Mouse (Mus musculus): ENCODE data around the gene Dlg2.

Gene Dlg2

GRCm38 (mm10) chr7:91440326-91440725 is 963.9 kb downstream of the Dlg2 start:
- DNase-seq (ENCODE audit: low spot score in 2 of 2), result peak; percentile 49 to 52

DNA sequence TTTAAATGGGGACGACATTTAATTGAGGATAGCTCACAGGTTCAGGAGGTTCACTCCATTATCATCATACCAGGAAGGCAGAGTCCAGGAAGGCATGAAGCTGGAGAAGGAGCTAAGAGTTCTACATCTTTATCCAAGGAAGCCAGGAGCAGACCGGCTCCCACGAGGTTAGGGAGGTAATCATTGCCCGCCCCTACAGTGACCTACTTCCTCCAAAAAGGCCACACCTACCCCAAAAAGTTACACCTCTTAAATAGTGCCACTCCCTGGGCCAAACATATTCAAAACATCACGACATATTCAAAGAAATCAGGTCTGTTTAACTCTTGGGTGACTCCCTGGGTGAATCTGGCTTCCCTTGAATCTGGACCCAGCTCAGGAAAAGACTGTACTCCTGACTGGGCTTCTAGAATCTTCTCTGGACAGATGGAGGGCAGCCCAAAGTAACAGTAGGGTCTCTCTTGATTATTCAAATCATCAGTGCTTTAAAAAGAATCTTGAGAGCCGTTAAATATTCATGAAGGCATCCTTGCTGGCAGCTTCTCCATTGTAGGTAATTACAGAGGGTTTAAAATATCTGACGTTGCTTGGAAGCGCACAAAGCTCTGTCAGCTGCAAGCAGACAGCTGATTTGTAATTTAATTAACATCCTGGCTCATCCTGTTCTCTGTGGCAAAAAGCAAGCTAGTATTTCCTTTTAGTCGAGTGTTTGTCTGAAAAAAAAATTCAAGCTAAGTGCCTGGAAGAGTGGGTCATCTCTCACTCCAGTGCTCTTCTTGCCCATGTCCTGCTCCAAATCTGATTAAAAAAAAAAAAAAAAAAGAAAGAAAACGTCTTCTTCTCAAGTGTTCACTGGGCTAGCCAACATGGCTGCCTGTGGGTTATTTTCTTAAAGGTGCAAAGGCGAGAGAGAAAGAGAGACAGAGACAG is 966.2 kb downstream of the Dlg2 start:
- peak; percentile 64 to 73 for DNase-seq (ENCODE audit: low spot score in 2 of 2)

DNA sequence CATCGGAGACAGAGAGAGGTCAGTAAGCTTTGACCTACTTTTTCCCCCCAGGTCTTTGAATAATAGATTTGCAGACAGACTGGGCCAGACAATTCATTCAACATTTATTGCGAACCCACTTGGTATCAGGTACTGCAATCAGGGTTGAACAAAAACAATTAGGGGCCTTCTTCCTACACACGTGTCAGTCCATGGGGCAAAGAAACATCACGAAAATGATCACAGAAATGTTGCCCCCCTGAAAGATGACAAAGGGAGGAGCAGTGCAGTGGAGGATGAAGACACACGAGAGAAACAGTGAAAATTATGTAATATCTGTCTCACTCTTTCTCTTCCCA is 966.9 kb downstream of the Dlg2 start:
- no peak for DNase-seq (ENCODE audit: low spot score in 2 of 2)

- DNase-seq (ENCODE audit: low spot score in 2 of 2), result no peak
These were observed 967.4 kb downstream of the Dlg2 start for GRCm38 (mm10) chr7:91443913-91444312.

- no peak for DNase-seq (ENCODE audit: low spot score in 2 of 2)
These were observed 968.3 kb downstream of the Dlg2 start for GRCm38 (mm10) chr7:91444728-91445127.

- no peak for DNase-seq (ENCODE audit: low spot score in 2 of 2)
These were observed 980.3 kb downstream of the Dlg2 start for GRCm38 (mm10) chr7:91456796-91457195.

DNA sequence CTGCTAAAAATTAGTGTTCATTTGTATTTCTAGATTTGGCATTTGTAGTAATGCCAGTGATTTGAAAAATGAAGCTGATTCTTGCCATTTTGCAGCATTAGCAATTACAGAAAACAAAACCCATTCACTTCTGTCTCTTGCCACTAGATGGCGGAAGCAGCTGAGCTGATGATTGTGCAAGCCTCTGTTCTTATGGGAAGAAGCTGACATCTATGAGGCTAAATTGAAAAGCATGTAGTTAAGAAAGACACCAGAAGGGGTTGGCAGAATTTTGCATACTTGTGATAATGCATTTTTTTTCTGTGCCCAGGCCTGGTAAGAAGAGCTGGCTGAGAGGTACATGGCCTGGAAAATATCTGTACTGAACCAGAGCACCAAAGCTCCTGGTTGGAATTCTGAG is 980.7 kb downstream of the Dlg2 start:
- DNase-seq (ENCODE audit: low spot score in 2 of 2), result peak; percentile 45 to 84

- DNase-seq (ENCODE audit: low spot score in 2 of 2), result no peak
These were observed 984.9 kb downstream of the Dlg2 start for GRCm38 (mm10) chr7:91461352-91461751.

DNA sequence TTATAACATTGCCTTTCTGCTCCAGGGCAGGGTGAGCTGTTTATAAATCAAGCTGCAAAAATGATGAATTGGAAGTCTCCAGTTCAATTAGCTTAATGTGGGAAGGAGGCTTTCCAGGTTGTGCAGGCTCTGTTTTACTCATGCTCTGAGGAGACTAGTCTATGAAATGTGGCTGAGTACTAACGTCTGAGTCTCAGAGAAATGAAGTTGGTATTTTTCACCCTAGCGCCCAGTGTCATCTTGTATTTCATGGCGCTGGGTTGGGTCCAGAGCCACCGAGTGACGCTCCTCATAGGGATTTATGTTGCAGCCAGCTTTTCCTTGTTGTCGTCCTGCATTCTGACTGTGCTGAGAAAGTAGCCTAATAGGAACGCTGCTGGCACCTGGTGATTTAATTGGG is 986.8 kb downstream of the Dlg2 start:
- no peak for DNase-seq (ENCODE audit: low spot score in 2 of 2)

GRCm38 (mm10) chr7:91467061-91467460 is 990.6 kb downstream of the Dlg2 start:
- DNase-seq (ENCODE audit: low spot score in 2 of 2), result no peak

DNA sequence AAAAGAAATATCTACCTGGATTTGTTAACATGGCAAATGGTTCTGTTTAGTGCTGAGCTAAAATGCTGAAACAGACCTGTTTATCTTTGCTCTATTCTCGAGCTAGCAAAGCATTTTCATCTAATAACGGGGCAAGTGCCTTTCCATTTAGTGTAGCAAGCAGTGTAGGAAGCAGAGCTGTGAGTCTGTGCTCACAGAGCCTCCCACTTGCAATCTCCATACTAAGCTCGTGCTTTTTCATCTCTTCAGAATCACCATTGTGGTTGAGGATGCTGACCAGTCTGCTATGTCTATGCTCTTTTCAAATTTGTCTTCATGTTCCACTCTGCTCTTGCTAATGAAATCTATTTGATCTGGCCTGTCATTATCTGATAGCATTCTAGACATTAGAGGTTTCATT is 1002.7 kb downstream of the Dlg2 start:
- DNase-seq (ENCODE audit: low spot score in 2 of 2), result peak in 1 of 2 experiments; percentile 20

GRCm38 (mm10) chr7:91481574-91482197 is 1005.2 kb downstream of the Dlg2 start:
- DNase-seq (ENCODE audit: low spot score in 2 of 2), result no peak

DNA sequence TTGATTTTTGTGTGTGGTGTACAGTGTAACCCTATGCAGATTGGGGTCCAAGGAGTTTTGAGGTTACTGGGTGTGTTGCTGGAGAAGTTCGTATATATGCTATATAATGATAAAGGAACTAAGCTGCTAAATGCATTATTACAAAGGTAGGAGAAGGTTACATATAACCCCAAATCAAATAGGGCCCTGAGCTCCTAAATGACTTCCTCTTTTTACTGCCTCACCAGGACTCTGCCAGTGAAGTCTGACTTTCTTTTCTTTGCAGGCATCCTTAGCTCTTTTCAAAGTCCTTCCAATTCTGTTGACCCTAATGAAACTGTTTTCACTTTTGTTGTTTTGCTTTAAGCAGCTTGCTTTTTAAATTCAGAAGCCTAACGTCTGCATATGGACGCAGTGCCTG is 1016.8 kb downstream of the Dlg2 start:
- no peak for DNase-seq (ENCODE audit: low spot score in 2 of 2)

- DNase-seq (ENCODE audit: low spot score in 2 of 2), result no peak
These were observed 1019.1 kb downstream of the Dlg2 start for GRCm38 (mm10) chr7:91495526-91495925.

DNA sequence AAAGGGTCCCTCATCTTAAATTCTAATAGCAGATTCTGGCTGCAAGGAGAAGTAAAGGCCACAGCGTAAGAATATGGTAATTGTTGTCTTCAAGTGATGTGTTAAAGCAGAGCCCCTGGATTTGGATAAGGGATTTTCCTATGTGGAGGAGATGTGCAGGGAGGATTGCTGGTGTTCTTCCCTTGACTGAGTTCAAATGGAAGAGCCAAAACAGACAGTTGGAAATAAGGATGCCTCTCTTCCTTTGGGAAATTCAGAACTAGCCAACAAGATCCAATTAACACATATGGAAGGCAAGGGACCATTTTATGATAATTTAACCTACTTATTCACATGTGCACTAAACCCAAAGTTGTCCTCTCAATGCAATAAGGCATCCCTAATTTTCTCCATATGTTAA is 1034.6 kb downstream of the Dlg2 start:
- no peak for DNase-seq (ENCODE audit: low spot score in 2 of 2)

DNA sequence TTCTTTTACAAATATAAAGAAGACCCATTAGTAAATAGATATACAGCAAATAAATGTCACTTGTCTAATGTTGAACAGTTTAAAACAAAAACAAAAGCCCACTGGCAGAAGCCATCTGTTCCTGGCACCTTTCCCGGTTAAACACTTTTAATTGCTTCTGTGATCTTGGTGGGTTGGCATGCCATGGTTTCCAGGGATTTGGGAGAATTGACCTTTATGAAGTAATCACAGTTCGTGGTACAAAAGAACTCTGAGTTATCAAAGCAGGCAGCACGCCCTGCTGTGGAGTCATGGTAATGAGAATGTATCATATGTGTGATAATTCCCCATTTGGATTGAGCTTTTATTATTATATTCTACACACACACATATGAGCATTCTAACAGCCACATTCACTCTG is 1038.0 kb downstream of the Dlg2 start:
- DNase-seq (ENCODE audit: low spot score in 2 of 2), result peak in 1 of 2 experiments; percentile 24

DNA sequence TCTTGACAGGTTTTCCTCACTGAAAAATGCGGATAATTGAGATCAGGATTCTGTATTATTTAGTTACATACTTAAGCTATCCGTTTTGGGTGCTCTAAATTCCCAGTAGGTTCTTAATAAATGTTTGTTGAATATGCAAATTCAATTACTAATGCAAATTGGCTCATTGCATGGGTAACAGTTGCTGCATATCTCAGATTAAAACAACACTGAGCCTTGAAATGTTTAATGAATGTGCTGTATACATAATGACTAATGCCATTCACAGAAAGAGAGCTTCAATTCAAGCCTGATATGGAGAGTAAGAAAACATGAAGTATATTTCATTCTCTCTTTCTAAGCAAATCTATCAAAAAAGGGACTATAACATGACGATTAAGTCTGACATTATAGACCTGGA is 1039.8 kb downstream of the Dlg2 start:
- no peak for DNase-seq (ENCODE audit: low spot score in 2 of 2)

DNA sequence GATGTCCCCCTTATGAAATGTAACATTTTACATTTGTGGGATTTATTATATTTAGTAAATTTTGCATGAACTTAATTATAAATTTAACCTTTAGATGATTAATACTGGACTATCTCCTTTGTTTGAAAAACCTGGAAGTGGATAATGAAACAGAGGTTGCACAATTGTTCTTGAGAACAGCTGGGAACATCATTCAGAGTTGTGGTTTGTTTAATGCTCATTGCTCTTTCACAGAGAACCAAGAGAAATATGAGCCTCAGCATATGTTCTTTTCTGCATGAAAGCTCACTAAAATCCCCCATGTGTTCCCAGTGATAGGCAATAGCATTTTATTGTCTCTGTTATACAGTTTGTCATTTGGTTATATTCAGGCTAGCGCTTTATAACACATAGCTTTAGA is 1049.4 kb downstream of the Dlg2 start:
- DNase-seq (ENCODE audit: low spot score in 2 of 2), result no peak

- peak in 1 of 2 experiments; percentile 41 for DNase-seq (ENCODE audit: low spot score in 2 of 2)
These were observed 1066.3 kb downstream of the Dlg2 start for GRCm38 (mm10) chr7:91542597-91543285.

DNA sequence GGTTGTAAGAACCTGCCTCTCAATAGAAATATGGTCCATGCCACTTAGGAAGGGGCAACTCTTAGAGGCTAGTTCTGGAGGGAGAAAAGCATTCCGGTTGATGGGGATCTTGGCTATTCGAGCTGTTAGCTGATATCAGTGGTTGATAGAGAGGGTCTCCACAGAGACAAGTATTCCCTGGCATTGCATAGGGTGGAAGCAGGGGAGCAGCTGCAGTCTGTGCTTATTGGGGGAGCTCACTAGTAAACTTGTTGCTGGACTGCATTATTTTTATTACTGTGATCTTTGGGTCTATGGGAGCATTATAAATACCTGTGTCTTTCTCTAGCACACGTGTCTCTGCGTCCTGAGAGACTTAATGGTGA is 1066.8 kb downstream of the Dlg2 start:
- DNase-seq (ENCODE audit: low spot score in 2 of 2), result no peak

DNA sequence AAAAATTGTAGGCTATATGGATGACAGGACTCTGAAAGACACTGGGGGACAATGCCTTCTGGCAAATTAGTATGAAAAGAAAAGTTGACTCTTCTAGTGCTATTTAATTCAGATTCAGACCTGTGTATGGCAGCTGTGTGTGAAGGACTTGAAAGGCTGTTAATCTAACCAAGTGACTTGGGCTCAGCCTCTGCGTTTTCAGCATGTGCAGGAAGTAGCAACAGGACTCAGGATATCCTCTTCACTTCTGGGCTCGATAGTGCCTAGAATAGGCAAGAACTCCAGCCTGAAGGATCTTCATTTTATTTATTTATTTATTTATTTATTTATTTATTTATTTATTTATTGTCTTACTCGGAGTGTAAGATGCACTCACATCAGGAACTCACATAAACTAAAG is 1068.1 kb downstream of the Dlg2 start:
- DNase-seq (ENCODE audit: low spot score in 2 of 2), result no peak

DNA sequence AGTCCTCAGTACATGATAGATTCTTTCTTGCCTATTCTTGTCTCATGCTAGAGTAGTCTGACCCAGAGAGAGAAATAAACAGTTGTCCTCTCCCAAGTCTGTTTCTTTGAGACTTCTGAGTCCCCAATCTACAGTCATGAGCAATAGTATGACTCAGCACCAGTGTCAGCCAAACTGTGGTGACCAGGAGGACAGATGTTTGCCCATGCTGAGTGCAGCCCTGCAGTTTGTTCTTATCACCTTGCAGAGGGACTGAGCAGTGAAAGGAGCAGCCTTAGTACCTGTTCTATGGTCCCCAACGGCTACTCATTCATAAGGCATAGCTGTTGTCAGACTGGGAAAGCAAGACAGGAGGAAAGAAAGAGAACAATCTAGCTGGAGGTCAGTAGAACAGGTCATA is 1072.3 kb downstream of the Dlg2 start:
- no peak for DNase-seq (ENCODE audit: low spot score in 2 of 2)

GRCm38 (mm10) chr7:91557582-91557981 is 1081.1 kb downstream of the Dlg2 start:
- DNase-seq (ENCODE audit: low spot score in 2 of 2), result no peak

Data from left cerebral cortex, adult 9 months (tissue).